Mouse (Mus musculus) layer of hippocampus, adult 9-10 months (tissue): Measurements from ENCODE around the gene Sbk2.

Source experiments
- DNase-seq: peaks from one replicate; pipeline ENCODE4 v3.0.0; 2022; ENCODE audit warnings: low spot score

Gene Sbk2

DNA sequence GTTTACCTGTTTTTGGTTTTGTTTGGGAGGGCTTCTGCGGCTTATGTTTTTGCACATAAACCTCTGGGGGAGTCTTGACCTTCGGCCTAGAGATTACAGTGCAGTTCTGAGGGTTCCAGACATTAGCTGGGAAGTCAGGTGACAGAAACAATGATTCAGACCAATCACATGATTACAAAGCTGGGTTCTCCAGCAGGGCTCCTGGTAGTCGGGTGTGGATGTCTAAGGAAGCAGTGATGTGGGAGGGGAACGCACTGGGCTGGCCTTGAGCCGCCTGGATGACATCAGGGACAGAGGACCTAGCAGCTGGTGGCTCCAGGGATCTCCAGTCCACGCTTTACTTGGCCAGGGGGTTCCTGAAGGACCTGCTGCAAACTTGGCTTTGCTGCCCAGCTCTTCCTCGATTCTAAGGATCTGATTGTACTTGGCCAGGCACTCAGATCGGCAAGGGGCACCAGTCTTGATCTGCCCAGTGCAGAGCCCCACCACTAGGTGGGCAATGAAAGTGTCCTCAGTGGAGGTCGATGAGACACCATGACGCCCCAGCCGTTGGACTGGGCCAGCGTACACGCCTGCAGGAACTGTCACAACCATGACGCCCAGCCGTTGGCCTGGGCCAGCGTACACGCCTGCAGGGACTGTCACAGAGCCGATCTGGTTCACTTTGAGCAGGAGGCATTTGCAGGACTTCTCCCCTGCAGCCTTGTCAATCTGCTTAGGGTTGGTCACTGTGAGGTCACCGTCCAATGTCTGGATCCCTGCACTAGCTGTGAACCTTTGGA is 13.5 kb downstream of the Sbk2 start:
- DNase-seq: no peak

DNA sequence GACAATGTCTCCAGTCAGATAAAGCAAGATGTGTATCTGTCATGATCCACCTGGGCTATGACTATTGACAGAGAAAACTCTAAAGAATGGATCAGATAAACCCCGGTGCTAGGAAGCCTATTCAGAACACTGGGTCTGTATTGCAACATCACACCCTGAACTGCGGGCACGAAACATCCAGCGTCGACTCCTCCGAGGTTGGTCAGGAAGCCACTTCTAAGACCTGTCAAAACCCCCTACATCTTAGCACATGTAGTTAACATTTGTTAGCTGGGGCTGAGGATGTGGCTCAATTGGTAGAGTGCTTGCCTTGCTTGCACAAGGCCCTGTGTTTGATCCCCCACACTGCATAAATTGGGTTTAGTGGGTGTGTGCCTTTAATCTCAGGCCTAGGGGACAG is 15.8 kb downstream of the Sbk2 start:
- DNase-seq: no peak

DNA sequence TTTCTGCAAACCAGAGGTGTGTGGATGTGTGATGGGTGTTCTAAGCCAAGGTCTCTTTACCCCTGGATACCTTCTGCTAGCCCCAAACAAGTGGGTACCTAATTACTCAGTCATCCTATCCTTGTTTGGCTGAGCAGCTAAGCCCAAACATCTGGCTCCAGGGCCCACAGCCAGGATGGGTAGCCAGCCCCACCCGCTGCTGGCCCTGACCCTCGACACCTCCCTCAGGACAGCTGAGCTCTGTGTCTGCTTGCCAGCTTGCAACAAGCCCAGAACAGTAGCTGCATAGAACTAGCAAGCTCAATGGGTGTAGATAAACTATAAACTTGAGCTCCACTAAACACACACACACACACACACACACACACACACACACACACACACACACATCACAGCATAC is 16.4 kb downstream of the Sbk2 start:
- no peak for DNase-seq

DNA sequence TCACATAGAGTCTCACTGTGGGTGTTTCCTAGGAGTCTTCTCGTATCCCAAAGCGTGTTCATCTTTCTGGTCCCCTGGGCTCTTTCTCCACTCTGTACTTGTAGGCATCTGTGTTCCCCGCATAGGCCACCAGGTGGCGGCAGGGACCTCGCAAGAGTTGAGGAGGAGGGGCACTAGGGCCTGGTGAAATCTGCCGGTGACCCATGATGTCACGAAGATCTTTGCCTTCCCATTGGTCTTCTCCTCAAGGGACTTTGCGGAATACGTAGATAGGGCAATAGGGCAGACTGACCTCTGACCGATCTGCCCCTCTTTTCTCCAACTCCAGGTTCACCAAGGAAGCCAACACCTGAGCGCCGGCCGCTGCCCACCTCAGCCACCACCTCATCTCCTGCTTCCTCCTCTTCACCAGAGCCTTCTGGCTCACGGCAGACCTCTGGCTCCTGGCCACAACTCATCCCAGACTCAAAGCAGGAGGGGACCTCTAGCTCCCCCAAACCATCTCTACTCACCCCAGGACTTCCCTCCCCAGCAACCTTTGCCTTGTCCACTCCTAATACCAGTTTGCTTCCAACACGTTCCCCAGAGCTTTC is 20.9 kb downstream of the Sbk2 start:
- DNase-seq: peak; percentile 96

DNA sequence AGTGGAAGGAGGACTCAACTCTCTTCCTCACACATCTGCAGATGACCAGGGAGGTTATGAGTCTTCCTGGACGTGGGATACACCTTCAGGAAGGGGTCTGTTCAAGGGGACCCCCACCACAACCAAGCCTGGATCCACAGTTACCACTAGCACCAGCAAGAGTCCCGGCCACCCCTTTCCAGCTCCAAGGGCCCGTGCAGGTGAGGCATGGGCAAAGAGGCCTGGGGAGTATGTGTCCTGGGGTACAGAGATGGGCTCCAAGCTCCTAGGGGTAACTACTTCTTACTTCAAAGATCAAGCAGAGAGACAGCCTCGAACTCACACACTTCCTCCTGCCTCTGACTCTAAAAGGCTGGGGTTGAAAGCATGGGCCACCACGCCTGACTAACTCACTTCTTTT is 21.5 kb downstream of the Sbk2 start:
- no peak for DNase-seq

DNA sequence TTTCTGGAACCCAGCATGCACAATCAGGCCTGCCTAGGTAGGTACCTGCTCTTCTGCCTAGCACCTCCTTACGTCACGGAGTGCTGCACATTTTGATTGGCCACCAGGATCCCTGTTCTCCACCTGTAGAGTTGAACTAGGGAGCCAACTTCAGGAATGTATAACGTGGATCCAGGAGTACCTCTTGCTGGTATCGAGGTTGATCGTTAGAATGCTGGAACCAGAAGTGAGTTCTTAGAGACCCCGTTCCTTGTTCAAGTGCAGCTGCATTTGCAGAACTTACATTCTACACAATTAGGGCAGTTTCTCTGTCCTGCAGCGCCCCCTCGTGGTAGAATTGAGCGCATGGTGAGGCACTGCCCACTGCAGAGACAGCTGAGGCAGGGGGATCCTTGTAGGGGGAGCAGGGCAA is 24.1 kb downstream of the Sbk2 start:
- peak; percentile 83 for DNase-seq

DNA sequence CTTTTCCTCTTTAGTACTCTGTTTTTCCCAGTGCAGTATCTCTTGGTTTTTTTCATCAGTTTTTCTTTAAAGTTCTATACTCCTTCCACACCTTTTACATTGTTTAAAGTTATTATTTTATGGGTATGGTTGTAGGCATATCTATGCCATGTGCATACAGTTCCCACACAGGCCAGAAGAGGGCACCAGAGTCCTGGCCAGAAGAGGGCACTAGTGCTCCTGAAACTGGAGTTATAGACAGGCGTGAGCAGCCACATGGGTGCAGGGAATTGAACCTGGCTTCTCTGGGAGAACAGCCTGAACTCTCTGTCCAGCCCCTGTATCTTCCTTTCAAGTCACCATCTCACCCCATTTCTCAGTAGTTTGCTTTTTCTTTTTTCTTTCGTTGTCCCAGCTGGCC is 25.8 kb downstream of the Sbk2 start:
- peak; percentile 44 for DNase-seq

DNA sequence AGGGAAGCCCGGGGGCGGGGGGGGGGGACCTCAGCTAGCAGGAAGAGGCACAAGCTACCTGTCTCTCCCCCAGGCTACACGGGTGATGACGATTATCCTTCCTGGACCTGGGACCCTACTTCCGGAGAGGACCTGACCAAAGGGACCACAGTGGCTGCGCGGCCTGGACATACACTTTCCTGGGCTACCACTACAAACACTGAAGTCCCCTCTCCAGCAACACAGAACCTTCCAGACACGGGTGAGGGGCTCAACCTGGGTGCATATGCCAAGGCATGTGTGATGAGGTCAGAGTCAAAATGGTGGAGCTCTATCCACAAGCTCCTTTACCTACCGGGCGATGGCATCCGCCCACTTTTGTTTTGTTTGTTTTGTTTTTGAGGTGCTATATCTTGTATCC is 26.8 kb downstream of the Sbk2 start:
- no peak for DNase-seq

DNA sequence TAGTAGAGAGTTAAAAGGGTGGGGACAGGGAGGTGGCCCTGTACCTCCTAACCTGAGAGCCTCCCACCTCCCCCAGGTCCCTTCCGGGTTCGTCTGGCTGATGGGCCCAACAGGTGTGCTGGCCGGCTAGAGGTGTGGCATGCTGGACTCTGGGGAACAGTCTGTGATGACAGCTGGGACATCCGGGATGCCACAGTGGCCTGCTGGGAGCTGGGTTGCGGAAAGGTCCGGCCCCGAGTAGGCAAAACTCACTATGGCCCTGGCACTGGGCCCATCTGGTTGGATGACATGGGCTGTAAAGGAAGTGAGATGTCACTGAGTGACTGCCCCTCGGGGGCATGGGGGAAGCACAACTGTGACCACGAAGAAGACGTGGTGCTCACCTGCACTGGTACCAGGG is 27.4 kb downstream of the Sbk2 start:
- DNase-seq: no peak

DNA sequence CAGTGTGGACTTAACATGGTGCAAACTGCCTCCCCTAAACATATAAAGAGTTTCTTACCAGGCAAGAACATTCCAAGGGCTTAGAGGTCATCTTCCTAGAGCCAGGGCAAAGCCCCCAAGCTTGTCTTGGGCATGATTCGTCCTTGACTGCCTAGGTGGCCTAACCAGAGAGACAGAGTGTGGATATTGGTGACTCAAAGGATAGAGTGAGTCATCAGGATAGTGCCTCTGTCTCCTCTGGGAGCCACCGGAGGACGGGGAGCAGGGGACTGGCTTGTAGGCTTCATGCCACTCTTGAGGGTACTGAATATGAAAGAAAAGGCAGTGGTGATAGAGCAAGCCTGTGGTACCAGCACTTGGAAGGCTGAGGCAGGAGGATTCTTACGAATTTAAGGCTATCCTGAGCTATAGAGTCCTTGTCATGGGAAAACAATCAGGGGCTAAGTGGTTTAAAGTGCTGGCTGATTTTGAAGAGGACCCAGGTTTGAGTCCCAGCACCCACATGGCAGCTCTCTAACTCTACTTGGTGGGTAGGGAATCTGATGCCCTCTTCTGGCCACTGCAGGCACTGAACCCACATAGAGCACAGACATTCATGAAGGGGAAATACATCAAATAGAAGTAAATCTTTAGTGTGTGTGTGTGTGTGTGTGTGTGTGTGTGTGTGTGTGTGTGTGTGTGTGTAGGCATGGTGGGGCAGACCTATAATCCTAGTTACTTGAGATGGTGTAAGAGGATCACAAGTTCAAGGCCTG is 29.9 kb downstream of the Sbk2 start:
- no peak for DNase-seq

DNA sequence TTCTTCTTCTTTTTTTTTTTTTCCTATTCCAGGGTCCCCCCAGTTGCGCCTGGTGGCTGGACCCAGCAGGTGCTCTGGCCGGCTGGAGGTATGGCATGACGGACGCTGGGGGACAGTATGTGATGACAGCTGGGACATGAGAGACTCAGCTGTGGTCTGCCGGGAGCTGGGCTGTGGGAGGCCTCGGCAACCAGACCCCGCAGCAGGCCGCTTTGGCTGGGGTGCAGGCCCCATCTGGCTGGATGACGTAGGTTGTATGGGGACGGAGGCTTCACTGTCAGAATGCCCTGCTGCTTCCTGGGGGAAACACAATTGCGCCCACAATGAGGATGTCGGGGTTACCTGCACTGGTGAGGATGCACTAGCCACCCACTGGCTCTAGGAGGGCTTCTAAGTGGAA is 31.1 kb downstream of the Sbk2 start:
- DNase-seq: no peak

DNA sequence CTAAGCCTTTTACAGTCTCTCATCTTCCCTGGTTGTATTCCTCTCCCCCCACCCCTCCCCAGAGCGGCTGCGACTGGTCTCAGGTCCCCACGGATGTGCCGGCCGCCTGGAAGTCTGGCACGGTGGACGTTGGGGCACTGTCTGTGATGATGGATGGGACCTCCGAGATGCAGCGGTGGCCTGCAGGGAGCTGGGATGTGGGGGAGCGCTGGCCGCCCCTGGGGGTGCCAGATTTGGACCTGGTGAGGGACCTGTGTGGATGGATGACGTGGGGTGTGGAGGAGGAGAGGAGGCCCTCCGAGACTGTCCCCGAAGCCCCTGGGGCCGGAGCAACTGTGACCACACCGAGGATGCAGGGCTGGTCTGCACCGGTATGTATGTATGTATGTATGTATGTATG is 35.9 kb downstream of the Sbk2 start:
- DNase-seq: no peak

DNA sequence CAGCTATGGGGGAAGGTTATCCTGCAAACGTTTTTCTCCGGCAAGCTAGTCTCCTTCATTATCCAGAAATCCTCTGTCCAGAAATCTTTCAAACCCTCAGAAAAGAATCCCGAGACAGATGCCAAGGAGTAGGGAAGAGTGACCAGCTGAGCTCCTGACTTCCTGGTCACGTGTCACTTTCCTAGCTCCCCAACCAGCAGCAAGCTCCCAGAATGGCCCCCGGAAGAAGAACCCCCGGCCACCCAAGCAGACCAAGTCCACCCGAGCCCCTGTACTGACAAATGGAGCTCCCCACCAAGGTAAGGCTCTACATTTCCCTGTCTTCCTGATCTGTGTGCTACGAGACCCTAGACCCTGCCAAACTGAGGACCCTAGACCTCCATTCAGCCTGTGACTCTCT is 36.5 kb downstream of the Sbk2 start:
- DNase-seq: no peak

DNA sequence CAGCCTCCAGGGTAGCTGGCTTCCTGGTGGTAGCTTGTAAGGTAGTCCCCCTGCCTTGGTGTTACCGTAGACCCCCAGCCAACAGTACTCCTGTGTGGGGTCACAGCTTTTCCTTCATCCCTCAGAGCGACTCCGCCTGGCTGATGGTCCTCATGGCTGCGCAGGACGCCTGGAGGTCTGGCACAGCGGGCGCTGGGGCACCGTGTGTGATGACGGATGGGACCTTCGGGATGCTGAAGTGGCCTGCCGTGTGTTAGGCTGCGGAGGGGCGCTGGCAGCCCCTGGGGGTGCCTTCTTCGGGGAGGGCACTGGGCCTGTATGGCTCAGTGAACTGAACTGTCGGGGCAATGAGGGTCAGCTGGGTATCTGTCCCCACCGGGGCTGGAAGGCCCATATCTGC is 37.4 kb downstream of the Sbk2 start:
- DNase-seq: no peak

DNA sequence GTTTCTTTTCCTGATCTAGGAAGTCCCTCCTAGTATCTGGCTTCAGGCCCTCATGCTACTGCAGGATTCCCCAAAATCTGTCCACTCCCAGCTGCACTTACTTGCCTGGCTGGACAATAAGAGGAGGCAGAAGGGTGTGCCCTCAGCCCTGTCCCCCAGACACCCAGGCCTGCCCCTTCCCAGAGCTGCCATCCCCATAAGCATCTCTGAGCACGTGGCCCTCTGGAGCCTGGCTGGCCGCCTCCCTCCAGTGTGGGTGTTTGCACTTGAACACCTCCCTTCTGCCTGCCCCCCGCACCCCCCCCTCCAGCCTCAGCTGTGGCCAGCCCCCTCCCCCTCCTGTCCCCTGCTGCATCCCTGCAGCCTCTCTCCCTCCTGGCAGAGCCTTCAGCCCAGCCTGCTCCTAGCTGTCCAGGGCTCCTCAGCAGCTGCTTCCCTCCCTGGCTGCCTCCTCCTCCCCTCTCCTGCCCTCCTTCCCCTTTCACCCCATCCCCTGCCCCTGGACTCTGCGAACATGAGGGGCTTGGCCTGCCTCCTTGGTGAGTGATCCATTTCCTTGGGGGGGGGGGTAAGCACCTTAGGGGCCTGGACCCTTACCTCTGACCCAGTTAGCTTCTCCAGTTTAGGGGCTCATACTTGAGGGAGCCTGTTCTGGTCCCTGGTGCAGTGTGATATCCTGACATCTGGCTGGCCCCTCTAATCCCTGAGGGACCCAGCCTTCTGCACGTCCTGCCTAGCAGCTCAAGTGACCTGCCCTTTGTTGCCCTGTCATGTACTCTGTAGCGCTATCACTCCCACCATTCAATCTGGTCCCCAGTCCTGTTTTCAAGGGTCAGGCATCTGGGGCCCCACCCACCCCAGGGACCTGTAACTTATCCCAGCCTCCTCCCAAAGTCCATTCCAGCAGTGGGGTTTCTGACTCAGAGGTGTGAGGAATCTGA is 38.5 kb downstream of the Sbk2 start, which contains the start of gene Ssc5d:
TSS of gene Ssc5d (plus strand) at position 345 of the 941 bp plus-strand sequence.
- no peak for DNase-seq

DNA sequence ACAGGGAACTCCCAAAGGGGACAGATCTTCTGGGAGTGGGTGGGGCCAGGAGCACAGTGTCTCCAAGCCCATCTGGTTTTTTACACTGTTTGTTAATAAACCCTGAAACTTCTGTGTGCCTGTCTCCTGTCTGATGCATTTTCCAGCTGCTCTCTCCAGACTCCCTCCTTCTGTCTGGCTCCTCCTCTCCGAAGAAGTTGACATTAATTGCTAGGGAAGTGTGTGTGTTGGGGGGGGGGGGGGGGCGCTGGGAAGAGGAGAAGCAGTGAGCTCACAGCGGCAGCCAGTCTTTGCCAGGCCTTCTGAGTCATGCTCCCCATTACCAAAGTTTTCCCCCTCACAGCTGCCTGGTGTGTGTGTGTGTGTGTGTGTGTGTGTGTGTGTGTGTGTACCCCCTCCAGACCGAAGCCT is 39.3 kb downstream of the Sbk2 start:
- DNase-seq: no peak

DNA sequence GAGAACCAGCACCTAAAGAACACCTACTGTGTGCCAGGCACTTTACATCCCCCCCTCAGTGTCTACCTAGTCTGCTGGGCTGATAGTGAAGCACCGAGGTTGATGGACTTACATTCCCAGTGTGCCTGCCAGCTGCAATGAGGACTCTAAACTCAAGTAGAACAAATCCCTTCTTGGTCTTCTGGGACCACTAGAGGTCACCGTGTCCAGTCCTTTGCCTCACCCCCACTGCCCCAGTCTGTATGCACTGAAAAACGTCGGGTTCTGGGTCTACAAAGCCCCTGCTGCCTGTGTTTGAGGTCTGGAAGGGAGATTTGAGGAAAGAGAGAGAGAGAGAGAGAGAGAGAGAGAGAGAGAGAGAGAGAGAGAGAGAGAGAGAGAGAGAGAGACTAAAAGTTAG is 39.7 kb downstream of the Sbk2 start:
- no peak for DNase-seq

DNA sequence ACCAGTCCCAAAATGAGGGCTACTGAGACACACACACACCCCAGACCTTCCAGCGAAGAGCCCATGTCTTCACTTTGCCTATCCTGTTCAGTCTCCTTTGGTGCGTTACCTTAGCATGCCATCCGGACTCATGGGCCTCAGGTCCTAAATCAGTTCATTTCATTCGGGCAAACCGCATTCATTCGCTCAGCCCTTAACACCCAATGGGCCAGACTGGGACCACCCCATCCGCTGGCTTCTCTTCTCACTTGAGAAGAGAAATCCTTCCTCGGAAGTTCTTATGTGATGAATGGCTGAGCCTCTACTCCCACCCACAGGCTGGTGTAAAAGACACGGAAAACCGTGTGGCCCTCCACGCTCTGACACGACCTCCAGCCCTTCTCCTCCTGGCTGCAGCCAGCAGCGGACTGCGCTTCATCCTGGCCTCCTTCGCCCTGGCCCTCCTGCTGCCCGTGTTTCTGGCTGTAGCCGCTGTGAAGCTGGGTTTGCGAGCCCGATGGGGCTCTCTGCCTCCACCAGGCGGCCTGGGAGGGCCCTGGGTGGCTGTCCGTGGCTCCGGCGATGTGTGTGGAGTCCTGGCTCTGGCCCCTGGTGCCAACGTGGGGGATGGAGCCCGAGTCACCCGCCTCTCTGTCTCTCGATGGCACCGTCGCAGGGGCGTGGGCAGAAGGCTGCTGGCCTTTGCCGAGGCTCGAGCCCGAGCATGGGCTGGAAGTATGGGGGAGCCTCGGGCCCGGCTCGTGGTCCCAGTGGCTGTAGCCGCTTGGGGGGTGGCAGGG is 40.4 kb downstream of the Sbk2 start:
- DNase-seq: no peak

DNA sequence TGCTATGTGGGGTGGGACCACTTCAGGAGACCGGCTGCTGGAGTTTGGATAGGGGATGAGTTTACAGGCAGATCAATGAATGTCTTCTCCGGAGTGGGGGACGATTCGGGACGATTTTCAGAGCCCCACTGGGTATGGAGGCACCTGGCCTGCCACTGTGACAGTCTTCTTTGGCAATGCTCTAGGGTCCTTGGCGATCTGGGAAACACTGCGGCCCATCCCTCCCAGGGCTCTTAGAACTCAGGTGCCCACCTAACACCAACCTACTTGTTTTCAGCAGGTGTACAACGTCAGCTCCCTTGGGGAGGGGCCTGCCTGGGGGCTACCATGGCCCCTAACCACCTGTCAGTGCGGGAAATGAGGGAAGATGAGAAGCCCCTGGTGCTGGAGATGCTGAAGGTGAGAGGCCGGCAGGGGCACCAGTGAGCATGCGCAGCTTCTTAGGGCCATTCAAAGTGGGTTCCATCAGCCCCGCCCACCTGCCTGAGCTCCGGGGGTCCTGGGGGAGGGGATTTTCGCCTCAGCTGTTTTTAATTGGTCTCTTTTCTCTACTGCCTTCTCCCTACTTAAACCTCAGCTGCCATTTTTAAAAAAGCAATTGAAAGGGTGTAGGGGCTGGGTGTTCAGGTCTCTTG is 41.2 kb downstream of the Sbk2 start:
- DNase-seq: peak; percentile 67

DNA sequence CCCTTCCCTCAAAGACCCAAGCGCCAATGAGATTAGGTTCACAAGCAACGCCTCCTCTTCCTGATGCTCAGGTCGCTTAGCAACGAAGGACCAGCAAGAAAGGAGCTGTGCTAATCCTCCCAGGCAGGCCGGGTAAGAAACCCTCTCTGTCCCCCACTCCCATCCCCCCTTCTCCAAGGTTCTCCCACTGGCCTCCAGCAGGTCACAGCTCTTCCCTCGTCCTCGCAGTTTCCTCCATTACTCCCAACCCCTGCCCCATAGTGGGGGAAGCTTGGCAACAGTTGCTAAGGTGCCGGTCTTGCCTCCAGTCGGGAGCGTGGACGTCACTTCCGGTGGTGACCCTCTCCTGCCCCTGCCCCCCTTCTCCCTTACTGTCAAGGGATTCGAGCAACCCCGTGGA is 41.7 kb downstream of the Sbk2 start:
- DNase-seq: peak; percentile 71
